Mouse (Mus musculus) kidney, postnatal 25 days (tissue): Measurements from ENCODE around the gene Rsad1.

Experiments used
- DNase-seq, 2 experiments: peaks; one replicate each; pipeline ENCODE4 v3.0.0; 2021; ENCODE audit warnings: mixed read lengths in 2 of 2

Gene Rsad1

GRCm38 (mm10) chr11:94547271-94547670 lies 1.8 kb downstream of the Rsad1 start:
- DNase-seq, result no peak

DNA sequence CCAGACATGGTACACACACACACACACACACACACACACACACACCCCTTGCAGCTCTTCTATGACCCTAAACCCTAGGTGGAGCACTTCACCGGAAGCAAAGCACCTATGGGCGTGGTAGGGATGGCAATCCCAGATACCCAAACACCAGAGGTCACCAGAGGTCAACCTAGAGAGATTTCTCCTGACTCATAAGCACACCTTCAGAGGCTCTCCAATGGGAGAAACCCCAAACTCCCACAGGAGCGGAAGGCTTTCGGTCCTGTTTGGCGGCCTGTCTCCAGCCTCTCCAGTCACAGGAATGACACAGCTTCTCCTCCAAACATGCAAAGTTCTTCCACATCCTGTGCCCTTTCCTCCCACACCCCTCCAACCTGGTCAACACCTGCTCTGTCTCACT lies 2.7 kb downstream of the Rsad1 start:
- DNase-seq, result peak in 1 of 2 experiments; percentile 30

GRCm38 (mm10) chr11:94544422-94544821 lies 4.6 kb downstream of the Rsad1 start:
- peak in 1 of 2 experiments; percentile 40 for DNase-seq

DNA sequence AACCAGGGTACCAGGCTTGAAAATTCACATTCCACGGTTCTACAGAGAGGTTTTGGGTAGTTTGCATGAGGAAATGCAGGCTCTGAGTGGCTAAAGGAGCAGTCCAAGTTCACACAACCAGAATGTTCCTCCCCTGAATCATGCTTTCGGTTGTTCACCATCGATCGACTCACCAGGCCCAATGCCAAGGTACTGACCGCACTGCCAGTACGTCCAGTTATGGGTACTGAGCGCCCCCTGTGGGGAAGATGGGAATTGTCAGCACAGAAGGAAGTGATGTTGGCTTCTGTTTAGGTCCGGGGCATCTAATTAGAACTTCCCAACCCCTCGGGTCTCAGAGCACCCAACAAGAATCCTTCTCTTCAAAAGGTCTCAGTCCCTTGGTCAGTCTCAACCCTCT lies 5.1 kb downstream of the Rsad1 start:
- DNase-seq, result peak; percentile 95 to 99

DNA sequence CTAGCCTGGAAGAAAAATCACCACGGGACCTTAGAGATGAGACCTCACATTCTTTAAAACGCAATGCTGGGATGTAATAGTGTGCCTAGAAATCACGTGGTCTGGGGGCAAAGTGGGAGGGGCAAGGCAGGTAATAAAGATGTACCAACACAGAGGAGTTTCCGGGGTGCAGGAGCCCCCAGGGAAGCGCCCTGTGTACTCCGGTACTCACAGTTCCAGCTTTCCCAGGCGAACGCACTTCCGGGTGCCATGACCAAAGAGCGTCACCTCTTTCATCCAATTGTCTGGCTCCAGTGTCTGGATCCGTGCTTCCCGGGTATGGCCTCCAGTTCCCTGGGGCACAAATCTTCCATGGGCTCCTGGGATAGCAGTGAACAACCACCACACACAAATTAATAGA lies 5.7 kb downstream of the Rsad1 start:
- DNase-seq, result no peak

DNA sequence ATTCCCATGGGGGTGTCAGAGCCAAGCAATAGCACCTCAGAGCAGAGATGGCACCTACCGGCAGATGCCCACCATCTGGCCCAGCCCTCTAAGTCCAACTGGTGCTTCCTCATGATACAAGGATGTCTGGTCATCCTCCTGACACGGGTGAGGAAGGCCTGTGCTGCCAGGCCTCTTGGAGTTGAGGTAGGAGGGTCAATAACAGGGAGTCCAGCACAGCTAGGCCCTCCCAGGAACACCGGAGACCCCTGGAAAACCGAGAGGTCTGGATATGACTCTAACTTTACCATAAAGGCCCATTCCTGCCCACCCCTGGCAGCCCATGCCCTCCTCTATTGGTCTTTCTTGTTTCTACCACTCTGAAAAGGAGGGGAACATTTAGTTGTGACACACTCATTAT lies 6.7 kb downstream of the Rsad1 start:
- peak in 1 of 2 experiments; percentile 25 for DNase-seq

DNA sequence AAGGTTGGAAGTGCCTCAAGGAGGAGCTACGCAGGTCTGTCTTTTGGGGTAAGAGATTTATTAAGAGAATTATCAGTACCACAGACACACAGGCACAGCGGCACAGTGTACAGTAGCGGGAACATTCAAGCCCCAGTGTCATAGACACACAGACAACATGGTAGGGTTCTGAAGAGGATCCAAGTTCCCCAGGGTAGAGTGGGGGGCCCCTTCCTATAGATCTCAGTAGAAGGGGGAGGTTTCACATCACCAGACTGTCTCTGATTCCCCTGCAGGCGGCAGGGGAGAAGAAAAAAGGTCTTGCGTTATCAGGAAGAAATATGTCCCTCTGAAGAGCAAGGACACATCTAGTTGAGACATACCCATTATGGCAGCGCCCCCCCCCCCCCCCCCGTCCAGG lies 9.3 kb downstream of the Rsad1 start:
- DNase-seq, result no peak

GRCm38 (mm10) chr11:94538733-94539292 lies 10.2 kb downstream of the Rsad1 start:
- no peak for DNase-seq

DNA sequence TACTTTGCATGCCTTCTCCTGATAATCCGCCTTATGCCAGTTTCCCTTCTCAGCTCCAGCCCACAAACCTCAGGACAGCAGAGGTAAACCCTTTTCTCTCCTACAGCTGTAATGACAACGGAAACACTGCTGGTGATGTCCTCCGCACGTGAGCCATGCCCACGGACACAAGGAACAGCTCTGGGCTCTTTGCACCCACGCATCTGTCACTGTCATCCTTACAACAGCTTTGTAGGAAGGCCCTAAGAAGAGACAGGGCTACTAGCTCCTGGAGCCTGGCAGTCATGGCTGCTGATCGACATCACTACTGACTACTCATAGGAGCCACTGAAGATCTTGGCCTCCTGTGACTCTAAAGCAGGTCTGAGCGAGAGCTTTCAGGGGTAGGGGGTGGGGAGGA lies 15.9 kb downstream of the Rsad1 start:
- DNase-seq, result no peak

DNA sequence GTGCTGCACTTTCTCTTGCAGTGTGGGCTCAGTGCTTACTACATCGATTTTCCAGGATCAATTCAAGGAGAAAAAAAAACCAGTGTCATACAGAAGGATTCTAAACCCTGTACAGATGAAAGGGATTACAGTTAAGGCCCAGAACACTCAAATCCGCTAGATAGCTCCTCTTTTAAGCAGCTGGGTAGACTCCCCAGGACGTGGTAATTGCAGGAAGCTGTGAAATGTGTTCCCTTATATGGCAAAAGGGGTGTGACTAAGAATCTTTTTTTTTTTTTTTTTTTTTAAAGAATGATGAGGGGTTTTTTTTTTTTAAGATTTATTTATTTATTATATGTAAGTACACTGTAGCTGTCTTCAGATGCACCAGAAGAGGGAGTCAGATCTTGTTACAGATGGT lies 20.2 kb downstream of the Rsad1 start:
- no peak for DNase-seq

DNA sequence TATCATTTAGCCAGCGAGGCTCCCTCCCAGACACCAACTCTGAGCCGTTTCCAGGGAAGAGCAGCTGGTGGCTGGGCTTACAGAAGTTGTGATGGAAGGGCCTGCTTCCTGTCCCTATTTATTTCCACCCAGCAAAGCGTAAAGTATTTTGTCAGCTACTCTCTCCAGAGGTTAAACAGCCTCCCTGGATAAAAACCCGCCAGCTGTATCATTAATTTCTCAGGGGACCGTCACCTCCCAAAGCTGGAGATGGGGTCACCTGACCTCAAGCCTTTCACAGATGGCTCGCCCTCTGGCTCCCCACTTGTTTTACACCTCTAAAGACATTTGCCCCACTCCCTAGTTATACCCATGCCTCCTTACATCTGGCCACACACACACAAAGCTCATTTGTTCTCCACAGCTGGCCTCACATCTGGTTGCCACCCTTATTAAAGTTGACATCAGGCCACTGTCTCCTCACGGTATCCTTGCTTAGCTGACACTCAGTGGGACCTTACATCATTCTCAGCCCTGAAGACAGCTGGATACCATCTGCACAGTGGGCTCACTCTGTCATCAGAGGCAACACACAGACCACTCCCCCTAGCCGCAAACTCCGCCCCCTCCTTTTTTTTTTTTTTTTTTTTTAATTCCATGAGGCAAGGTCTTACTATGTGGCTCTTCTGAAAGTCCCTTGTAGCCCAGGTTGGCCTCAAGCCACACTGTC lies 22.7 kb downstream of the Rsad1 start:
- DNase-seq, result no peak

- peak; percentile 64 to 78 for DNase-seq
Observed at GRCm38 (mm10) chr11:94521219-94521843, 27.7 kb downstream of the Rsad1 start, which contains the start of gene Mycbpap. Gene Mycbpap (minus strand): TSS chr11:94521742.

- DNase-seq, result no peak
Observed at GRCm38 (mm10) chr11:94513452-94513851, 35.6 kb downstream of the Rsad1 start.

- peak in 1 of 2 experiments; percentile 72 for DNase-seq
Observed at GRCm38 (mm10) chr11:94508976-94509375, 40.1 kb downstream of the Rsad1 start.

DNA sequence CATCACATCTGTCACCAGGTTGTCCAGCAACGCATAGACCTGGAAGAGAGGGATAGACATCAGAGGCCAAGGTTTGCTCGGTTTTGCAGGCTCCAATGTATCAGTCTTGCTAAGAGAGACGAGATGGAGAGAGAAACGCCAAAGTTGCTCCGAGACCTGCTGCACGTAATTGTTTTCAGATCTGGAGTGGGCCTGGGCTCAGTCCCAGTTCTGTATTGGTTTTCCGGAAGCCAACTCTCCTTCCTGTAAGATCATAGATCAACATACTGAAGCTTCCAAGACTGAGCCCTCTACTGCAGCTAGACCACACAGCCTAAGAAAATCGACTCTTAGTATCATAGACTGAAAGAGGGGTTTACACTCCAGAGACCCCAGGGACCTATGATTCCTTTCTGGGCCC lies 47.6 kb downstream of the Rsad1 start:
- DNase-seq, result no peak

DNA sequence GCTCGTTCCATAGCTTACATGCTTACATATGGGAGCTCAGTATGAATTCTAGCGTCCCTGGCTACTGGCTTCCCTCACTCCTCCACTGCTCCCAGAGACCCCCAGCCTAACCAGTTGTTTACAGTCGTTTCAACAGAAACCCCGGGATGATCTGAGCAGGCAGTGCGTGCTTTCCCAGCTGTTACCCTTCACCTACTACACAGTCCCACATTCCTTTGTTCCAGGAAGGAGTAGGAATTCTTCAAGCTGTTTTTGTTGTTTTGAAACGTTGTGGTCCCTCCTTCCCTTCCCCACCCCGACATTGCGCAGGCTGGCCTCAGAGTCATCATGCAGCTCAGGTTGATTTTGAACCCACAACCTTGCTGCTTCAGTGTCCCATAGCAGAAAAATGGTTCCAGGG lies 48.7 kb downstream of the Rsad1 start:
- no peak for DNase-seq

GRCm38 (mm10) chr11:94499661-94500152 lies 49.3 kb downstream of the Rsad1 start, which contains the start of gene Epn3:
Gene Epn3 (minus strand): TSS chr11:94499974.
- peak; percentile 65 to 85 for DNase-seq

GRCm38 (mm10) chr11:94499035-94499434 lies 50.0 kb downstream of the Rsad1 start:
- DNase-seq, result no peak

DNA sequence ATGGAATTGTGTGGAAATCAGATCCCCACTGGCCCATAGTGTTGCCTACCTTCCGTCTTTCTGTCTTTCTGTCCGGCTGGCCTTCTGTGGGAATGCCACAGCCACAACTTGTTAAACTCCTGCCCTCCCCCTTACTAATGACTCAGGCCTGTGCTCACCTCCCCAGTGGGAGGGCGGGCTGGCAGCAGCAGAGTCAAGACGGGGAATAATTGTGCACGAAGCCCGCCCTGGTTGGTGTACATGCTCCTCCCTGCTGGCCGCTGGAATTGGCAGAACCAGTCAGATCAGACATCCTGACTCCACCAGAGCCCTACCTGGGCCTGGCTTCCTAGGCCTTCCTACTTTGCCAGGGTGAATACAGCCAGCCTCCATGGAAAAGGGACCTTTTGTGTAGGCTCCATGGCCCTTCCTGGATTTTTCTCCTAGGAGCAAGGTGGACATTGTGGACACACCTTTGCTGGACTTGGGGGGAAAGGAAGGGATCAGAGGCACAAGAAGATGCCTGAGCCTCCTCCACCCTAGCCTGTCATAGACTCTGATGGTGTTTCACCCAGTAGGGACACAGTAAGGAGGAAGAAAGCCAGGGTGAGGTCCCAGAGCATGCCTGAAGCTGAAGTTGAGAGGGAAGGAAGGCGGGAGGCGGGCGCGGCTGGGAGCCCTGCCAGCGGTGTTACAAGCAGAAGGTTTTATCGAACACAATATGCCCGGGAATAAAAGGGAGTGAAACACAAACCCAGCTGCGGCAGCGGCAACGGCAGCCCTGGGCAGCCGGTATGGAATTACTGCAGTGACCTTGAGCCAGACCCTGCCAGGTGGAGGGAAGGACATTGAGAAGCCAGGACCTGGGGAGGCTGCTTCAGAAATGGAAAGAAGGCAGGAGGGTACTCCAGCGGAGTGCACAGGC lies 50.7 kb downstream of the Rsad1 start:
- peak; percentile 71 to 92 for DNase-seq

- peak in 1 of 2 experiments; percentile 72 for DNase-seq
Observed at GRCm38 (mm10) chr11:94495415-94495814, 53.6 kb downstream of the Rsad1 start.

DNA sequence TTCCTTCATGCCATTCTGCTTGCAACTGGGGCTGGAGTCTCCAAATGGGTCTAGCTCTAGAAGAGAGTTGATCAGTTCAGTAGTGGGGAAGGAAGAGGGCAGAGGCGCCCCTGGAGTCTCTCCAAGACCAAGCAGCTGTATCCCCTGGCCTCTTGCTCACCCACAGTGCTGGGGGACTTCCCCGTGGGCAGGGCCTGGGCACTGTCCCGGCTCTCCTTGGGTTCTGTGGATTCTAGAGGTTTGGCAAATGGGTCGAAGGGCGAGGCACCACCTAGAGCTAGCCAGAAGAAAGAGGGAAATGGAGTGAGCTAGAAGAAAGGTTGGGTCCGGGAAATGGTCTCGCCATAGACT lies 57.3 kb downstream of the Rsad1 start:
- no peak for DNase-seq

GRCm38 (mm10) chr11:94491035-94491748 lies 57.9 kb downstream of the Rsad1 start:
- DNase-seq, result peak; percentile 52 to 78
